Comparison of ENCODE assay signal across 20 mouse cellular contexts in genomic region chr1:137262121-137262525, GRCm38 (mm10).
A peak's percentile ranks its signal among the peaks of the same experiment; 100 is the strongest.
DNase-seq lines count a peak whose midpoint lies in the region; ATAC-seq and TF ChIP-seq lines count a peak whose summit lies in the region.
"Had no signal": no experiment of that assay in that cellular context is flagged by ENCODE, and none has a peak within 500 bp of the region (broad histone marks: within the 10 kb centered on the region; RNA-seq: fewer than 3 reads in every experiment).

No protein-coding gene starts in this region.

- no peak for DNase-seq in midbrain, embryonic 10.5 days (ENCODE audit: low spot score)
- no peak for DNase-seq in hindbrain, embryonic 10.5 days (ENCODE audit: low spot score)
- no peak for DNase-seq in hindbrain, postnatal 0 days (ENCODE audit: low spot score)
- no peak for DNase-seq in layer of hippocampus, postnatal 36 days
- DNase-seq in yolk sac, embryonic 10.5 days (ENCODE audit: low spot score) = no peak
- DNase-seq in ovary, adult 18-20 months (ENCODE audit: low spot score) = no peak
- no peak for DNase-seq in spleen, postnatal 14 days (ENCODE audit: low spot score in 2 of 2)
- DNase-seq: adrenal gland, postnatal 14 days; cerebellum, adult 11 months; cerebellum, postnatal 14 days; kidney, adult 18-20 months; kidney, postnatal 10 days had no signal

- TF ChIP-seq CTCF in hindbrain, postnatal 0 days (IDR thresholded peaks at IDR 0.05; ENCODE audit: low read depth) = no peak

- H3K9ac ChIP-seq in midbrain, embryonic 12.5 days (replicated peaks) = no peak overlapping the region
- no peak overlapping the region for H3K9ac ChIP-seq in hindbrain, postnatal 0 days (replicated peaks; ENCODE audit: low read length)
- H3K9ac ChIP-seq: embryonic facial prominence, embryonic 15.5 days; liver, embryonic 14.5 days; lung, embryonic 15.5 days; neural tube, embryonic 13.5 days had no signal

- no peaks in the 10 kb centered on the region for H3K27me3 ChIP-seq in midbrain, embryonic 12.5 days
- H3K27me3 ChIP-seq in midbrain, embryonic 10.5 days (ENCODE audit: low read depth, poor library complexity, severe bottlenecking) = no peaks in the 10 kb centered on the region
- no peaks in the 10 kb centered on the region for H3K27me3 ChIP-seq in hindbrain, embryonic 10.5 days (ENCODE audit: insufficient read depth, poor library complexity, severe bottlenecking)
- H3K27me3 ChIP-seq in hindbrain, postnatal 0 days (ENCODE audit: insufficient read depth, low read length) = no peaks in the 10 kb centered on the region
- H3K27me3 ChIP-seq: embryonic facial prominence, embryonic 15.5 days; lung, embryonic 15.5 days; neural tube, embryonic 13.5 days had no signal

- no peaks in the 10 kb centered on the region for H3K36me3 ChIP-seq in midbrain, embryonic 12.5 days
- H3K36me3 ChIP-seq in midbrain, embryonic 10.5 days = no peaks in the 10 kb centered on the region
- no peaks in the 10 kb centered on the region for H3K36me3 ChIP-seq in hindbrain, embryonic 10.5 days
- no peaks in the 10 kb centered on the region for H3K36me3 ChIP-seq in hindbrain, postnatal 0 days (ENCODE audit: insufficient read depth, low read length)
- H3K36me3 ChIP-seq: embryonic facial prominence, embryonic 15.5 days; heart, embryonic 10.5 days; lung, embryonic 15.5 days; neural tube, embryonic 13.5 days had no signal

- H3K4me1 ChIP-seq in midbrain, embryonic 12.5 days = peaks cover 36% of the 10 kb centered on the region
- H3K4me1 ChIP-seq in midbrain, embryonic 10.5 days = peaks cover 37% of the 10 kb centered on the region
- H3K4me1 ChIP-seq in hindbrain, embryonic 10.5 days (replicated peaks) = peaks cover 28% of the 10 kb centered on the region
- H3K4me1 ChIP-seq in hindbrain, postnatal 0 days (ENCODE audit: insufficient read depth, low read length) = no peaks in the 10 kb centered on the region
- H3K4me1 ChIP-seq: embryonic facial prominence, embryonic 15.5 days; heart, embryonic 10.5 days; lung, embryonic 15.5 days had no signal

- H3K27ac ChIP-seq in midbrain, embryonic 12.5 days (replicated peaks) = peak overlapping the region; percentile 39
- no peak overlapping the region; the same call in 1 of the 2 replicates for H3K27ac ChIP-seq in midbrain, embryonic 10.5 days (replicated peaks)
- H3K27ac ChIP-seq in hindbrain, embryonic 10.5 days = peak overlapping the region; percentile 71
- no peak overlapping the region for H3K27ac ChIP-seq in hindbrain, postnatal 0 days
- H3K27ac ChIP-seq: embryonic facial prominence, embryonic 15.5 days; heart, embryonic 10.5 days; layer of hippocampus, adult 2 months; liver, embryonic 14.5 days; lung, embryonic 15.5 days; neural tube, embryonic 13.5 days; stomach, postnatal 0 days had no signal

- H3K4me3 ChIP-seq in midbrain, embryonic 12.5 days = no peak overlapping the region
- H3K4me3 ChIP-seq in midbrain, embryonic 10.5 days = no peak overlapping the region
- H3K4me3 ChIP-seq in hindbrain, embryonic 10.5 days = no peak overlapping the region
- H3K4me3 ChIP-seq in hindbrain, postnatal 0 days (ENCODE audit: low read length) = no peak overlapping the region
- H3K4me3 ChIP-seq: embryonic facial prominence, embryonic 15.5 days; heart, embryonic 10.5 days; layer of hippocampus, adult 2 months; lung, embryonic 15.5 days; neural tube, embryonic 13.5 days had no signal

- H3K4me2 ChIP-seq in midbrain, embryonic 12.5 days (replicated peaks) = peak overlapping the region; percentile 16
- peak overlapping the region; percentile 10; the same call in 1 of the 2 replicates for H3K4me2 ChIP-seq in hindbrain, postnatal 0 days (ENCODE audit: low read depth, low read length)
- H3K4me2 ChIP-seq: embryonic facial prominence, embryonic 15.5 days; lung, embryonic 15.5 days; neural tube, embryonic 13.5 days had no signal

- H3K9me3 ChIP-seq in midbrain, embryonic 12.5 days = no peaks in the 10 kb centered on the region
- no peaks in the 10 kb centered on the region for H3K9me3 ChIP-seq in midbrain, embryonic 10.5 days (replicated peaks)
- H3K9me3 ChIP-seq in hindbrain, embryonic 10.5 days = no peaks in the 10 kb centered on the region
- no peaks in the 10 kb centered on the region for H3K9me3 ChIP-seq in hindbrain, postnatal 0 days (ENCODE audit: low read length)
- H3K9me3 ChIP-seq: embryonic facial prominence, embryonic 15.5 days; heart, embryonic 10.5 days; lung, embryonic 15.5 days; neural tube, embryonic 13.5 days had no signal

- WGBS in midbrain, embryonic 12.5 days = 38% methylated on average over 5 of the region's 5 CpGs
- 70% methylated on average over 5 of the region's 5 CpGs for WGBS in midbrain, embryonic 10.5 days
- 48% methylated on average over 5 of the region's 5 CpGs for WGBS in hindbrain, embryonic 10.5 days
- WGBS in hindbrain, postnatal 0 days = 20% methylated on average over 5 of the region's 5 CpGs

- peak; percentile 59 for ATAC-seq in midbrain, embryonic 12.5 days (ENCODE audit: low FRiP score, low read depth)
- ATAC-seq in hindbrain, postnatal 0 days = no peak

Comparison
In these comparisons a context has a peak if more than half of its experiments do, and no peak if none do; other contexts are left out.
1. H3K27ac ChIP-seq: peak in midbrain, embryonic 12.5 days (single experiment) and hindbrain, embryonic 10.5 days (single experiment); none in midbrain, embryonic 10.5 days (single experiment) and hindbrain, postnatal 0 days (single experiment).